Mouse (Mus musculus) frontal cortex, adult (tissue): ENCODE data around the gene Kcnq5.
A peak's percentile ranks its signal among the peaks of the same experiment; 100 is the strongest.
"Not testable (repeated sequence)": the region's sequence is repeated elsewhere in the genome, so short reads cannot be mapped to it uniquely, and the experiment has no call there.

Experiments used
- ATAC-seq: cut with Nextera tagmentation; 2 replicates; pipeline ENCODE4 v1.9.2; 2017; ENCODE audit warnings: mild to moderate bottlenecking, moderate library complexity, mixed read lengths; ENCODE audit not compliant: low TSS enrichment

The Kcnq5 gene

GRCm38 (mm10) chr1:21838534-21838933 lies 123.2 kb downstream of the Kcnq5 start:
- ATAC-seq, result no peak

GRCm38 (mm10) chr1:21837387-21837786 lies 124.4 kb downstream of the Kcnq5 start:
- ATAC-seq, result no peak

GRCm38 (mm10) chr1:21836337-21836736 lies 125.4 kb downstream of the Kcnq5 start:
- peak; percentile 44; the same call in 1 of the 2 replicates for ATAC-seq

GRCm38 (mm10) chr1:21829909-21830455 lies 131.8 kb downstream of the Kcnq5 start:
- peak; percentile 64 for ATAC-seq

- ATAC-seq, result no peak
These were observed 141.6 kb downstream of the Kcnq5 start for GRCm38 (mm10) chr1:21820066-21820630.

- ATAC-seq, result peak; percentile 75
These were observed 156.7 kb downstream of the Kcnq5 start for GRCm38 (mm10) chr1:21805064-21805463.

GRCm38 (mm10) chr1:21804477-21804866 lies 157.3 kb downstream of the Kcnq5 start:
- ATAC-seq, result no peak

GRCm38 (mm10) chr1:21803751-21804476 lies 157.8 kb downstream of the Kcnq5 start:
- peak; percentile 26 for ATAC-seq

GRCm38 (mm10) chr1:21780746-21781145 lies 181.0 kb downstream of the Kcnq5 start:
- 0 out of 2 replicates have a peak, but pooled peaks have one; percentile 27 for ATAC-seq

- ATAC-seq, result no peak
These were observed 184.2 kb downstream of the Kcnq5 start for GRCm38 (mm10) chr1:21777560-21777959.

GRCm38 (mm10) chr1:21773931-21774330 lies 187.8 kb downstream of the Kcnq5 start:
- no peak for ATAC-seq

- no peak for ATAC-seq
These were observed 191.2 kb downstream of the Kcnq5 start for GRCm38 (mm10) chr1:21770494-21770893.

GRCm38 (mm10) chr1:21749297-21749696 lies 212.4 kb downstream of the Kcnq5 start:
- ATAC-seq, result peak; percentile 61

- 0 out of 2 replicates have a peak, but pooled peaks have one; percentile 50 for ATAC-seq
These were observed 232.6 kb downstream of the Kcnq5 start for GRCm38 (mm10) chr1:21729131-21729530.

GRCm38 (mm10) chr1:21723231-21723630 lies 238.5 kb downstream of the Kcnq5 start:
- not testable (repeated sequence) for ATAC-seq

- ATAC-seq, result no peak
These were observed 240.5 kb downstream of the Kcnq5 start for GRCm38 (mm10) chr1:21721246-21721645.

GRCm38 (mm10) chr1:21714816-21715215 lies 246.9 kb downstream of the Kcnq5 start:
- no peak for ATAC-seq

GRCm38 (mm10) chr1:21712711-21713110 lies 249.0 kb downstream of the Kcnq5 start:
- ATAC-seq, result no peak

GRCm38 (mm10) chr1:21690458-21690857 lies 271.3 kb downstream of the Kcnq5 start:
- ATAC-seq, result no peak

GRCm38 (mm10) chr1:21688918-21689317 lies 272.8 kb downstream of the Kcnq5 start:
- ATAC-seq, result no peak

GRCm38 (mm10) chr1:21684444-21684843 lies 277.3 kb downstream of the Kcnq5 start:
- ATAC-seq, result peak; percentile 75

GRCm38 (mm10) chr1:21676805-21677204 lies 284.9 kb downstream of the Kcnq5 start:
- ATAC-seq, result peak; percentile 92

GRCm38 (mm10) chr1:21660840-21661239 lies 300.9 kb downstream of the Kcnq5 start:
- ATAC-seq, result no peak
